Mouse (Mus musculus): Measurements from ENCODE around the gene Fgf14.
"Not testable (repeated sequence)": the region's sequence is repeated elsewhere in the genome, so short reads cannot be mapped to it uniquely, and the experiment has no call there.

Gene Fgf14

GRCm38 (mm10) chr14:124676506-124677177 is at the start of gene Fgf14:
Gene Fgf14 (minus strand): TSS chr14:124677127.
- DNase-seq (ENCODE audit: low spot score): no peak

- no peak for DNase-seq (ENCODE audit: low spot score)
These were observed 452 bp upstream of the Fgf14 start for GRCm38 (mm10) chr14:124677379-124677778.

GRCm38 (mm10) chr14:124675654-124676505 is 1.0 kb downstream of the Fgf14 start:
- no peak for DNase-seq (ENCODE audit: low spot score)

GRCm38 (mm10) chr14:124675142-124675653 is 1.7 kb downstream of the Fgf14 start:
- no peak for DNase-seq (ENCODE audit: low spot score)

GRCm38 (mm10) chr14:124674536-124675141 is 2.3 kb downstream of the Fgf14 start:
- DNase-seq (ENCODE audit: low spot score): no peak

- DNase-seq (ENCODE audit: low spot score): no peak
These were observed 7.2 kb downstream of the Fgf14 start for GRCm38 (mm10) chr14:124669739-124670138.

GRCm38 (mm10) chr14:124642822-124643221 is 34.1 kb downstream of the Fgf14 start:
- no peak for DNase-seq (ENCODE audit: low spot score)

GRCm38 (mm10) chr14:124634881-124635280 is 42.0 kb downstream of the Fgf14 start:
- DNase-seq (ENCODE audit: low spot score): no peak

GRCm38 (mm10) chr14:124613473-124613872 is 63.5 kb downstream of the Fgf14 start:
- DNase-seq (ENCODE audit: low spot score): no peak

GRCm38 (mm10) chr14:124606036-124606711 is 70.8 kb downstream of the Fgf14 start:
- no peak for DNase-seq (ENCODE audit: low spot score)

GRCm38 (mm10) chr14:124605031-124605743 is 71.7 kb downstream of the Fgf14 start:
- DNase-seq (ENCODE audit: low spot score): no peak

- no peak for DNase-seq (ENCODE audit: low spot score)
These were observed 100.4 kb downstream of the Fgf14 start for GRCm38 (mm10) chr14:124576571-124576970.

- no peak for DNase-seq (ENCODE audit: low spot score)
These were observed 101.6 kb downstream of the Fgf14 start for GRCm38 (mm10) chr14:124575130-124575885.

- no peak for DNase-seq (ENCODE audit: low spot score)
These were observed 110.5 kb downstream of the Fgf14 start for GRCm38 (mm10) chr14:124566445-124566844.

GRCm38 (mm10) chr14:124561544-124561943 is 115.4 kb downstream of the Fgf14 start:
- DNase-seq (ENCODE audit: low spot score): no peak

GRCm38 (mm10) chr14:124536106-124536505 is 140.8 kb downstream of the Fgf14 start:
- DNase-seq (ENCODE audit: low spot score): no peak

- DNase-seq (ENCODE audit: low spot score): not testable (repeated sequence)
These were observed 141.6 kb downstream of the Fgf14 start for GRCm38 (mm10) chr14:124535376-124535775.

GRCm38 (mm10) chr14:124532051-124532450 is 144.9 kb downstream of the Fgf14 start:
- no peak for DNase-seq (ENCODE audit: low spot score)

- no peak for DNase-seq (ENCODE audit: low spot score)
These were observed 164.9 kb downstream of the Fgf14 start for GRCm38 (mm10) chr14:124512009-124512408.

GRCm38 (mm10) chr14:124488971-124489370 is 188.0 kb downstream of the Fgf14 start:
- no peak for DNase-seq (ENCODE audit: low spot score)

- DNase-seq (ENCODE audit: low spot score): no peak
These were observed 191.7 kb downstream of the Fgf14 start for GRCm38 (mm10) chr14:124485261-124485660.

Measured in ovary, postnatal 10 days (tissue).